Mouse (Mus musculus) gastrocnemius, postnatal 14 days (tissue): ENCODE results near the gene Pdzrn4. TPM values are rescaled to one million over a fixed set of nuclear protein-coding genes. Genes with fewer than 3 reads are reported as not detected.
A peak's percentile ranks its signal among the peaks of the same experiment; 100 is the strongest.
"Not testable (repeated sequence)": the region's sequence is repeated elsewhere in the genome, so short reads cannot be mapped to it uniquely, and the experiment has no call there.

Source experiments
- DNase-seq: peaks from one replicate; pipeline ENCODE4 v3.0.0; 2021; ENCODE audit warnings: mixed read lengths
- intact Hi-C: fragments of 180-260 bp; cut with DNase I; formaldehyde crosslinking; loops from one replicate; pipeline ENCODE4 v1.15.1; 2025; ENCODE audit warnings: low total_unique reads
- long read RNA-seq, 2 experiments: library from polyadenylated mRNA; stranded (forward); transcript quantifications; one replicate each; pipeline ENCODE4 v2.0.0; 2021
- total RNA-seq, 2 experiments: library from RNA; stranded (reverse); gene quantifications; 2 replicates each; pipeline ENCODE4 v1.2.3; 2021

Pdzrn4 gene
- total RNA-seq = 1 to 10 TPM in 1 of 2 experiments, under 1 TPM in 1; 0.33 to 1.2 TPM
- long read RNA-seq, experiment 1 = 0 reads
- long read RNA-seq, experiment 2 = 0 reads

DNA sequence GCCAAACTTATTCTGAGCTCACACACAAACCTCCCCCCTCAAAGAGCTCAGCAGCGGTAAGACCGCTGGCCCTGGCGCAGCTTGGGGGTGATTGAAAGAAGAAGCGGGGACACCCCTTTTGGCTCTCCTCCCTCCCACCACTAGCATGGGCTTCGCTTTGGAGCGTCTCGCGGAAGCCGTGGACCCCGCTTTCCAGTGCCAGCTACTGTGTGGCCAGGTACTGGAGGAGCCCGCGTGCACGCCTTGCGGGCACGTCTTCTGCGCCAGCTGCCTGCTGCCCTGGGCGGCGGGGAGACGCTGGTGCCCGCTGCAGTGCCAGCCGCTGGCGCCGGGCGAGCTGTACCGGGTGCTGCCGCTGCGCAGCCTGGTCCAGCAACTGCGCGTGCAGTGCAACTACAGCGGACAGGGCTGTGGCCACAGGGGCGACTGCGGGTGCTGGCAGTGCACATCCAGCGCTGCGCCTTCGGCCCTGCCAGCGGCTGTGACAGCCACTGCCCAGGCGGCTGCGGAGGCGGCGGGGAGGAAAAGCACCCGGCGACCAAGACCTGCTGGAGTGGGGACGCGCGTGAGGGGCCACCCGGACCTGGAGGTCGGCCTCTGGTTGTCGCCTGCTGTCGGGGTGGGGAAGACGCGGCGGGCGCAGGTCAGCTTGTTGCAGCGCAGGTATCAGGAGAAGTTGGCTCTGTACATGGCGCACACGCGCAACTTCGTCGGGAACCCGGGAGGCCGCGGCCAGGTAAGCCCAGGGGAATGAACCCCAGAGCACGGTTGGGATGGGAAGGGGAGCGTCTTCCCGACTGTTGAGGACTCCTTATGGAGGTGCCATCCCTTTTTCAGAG lies at the start of gene Pdzrn4:
Gene Pdzrn4, plus strand, starts transcription at position 112 of the 839 bp plus-strand sequence.
- peak; percentile 32 for DNase-seq
- intact Hi-C loops = no loop called here

DNA sequence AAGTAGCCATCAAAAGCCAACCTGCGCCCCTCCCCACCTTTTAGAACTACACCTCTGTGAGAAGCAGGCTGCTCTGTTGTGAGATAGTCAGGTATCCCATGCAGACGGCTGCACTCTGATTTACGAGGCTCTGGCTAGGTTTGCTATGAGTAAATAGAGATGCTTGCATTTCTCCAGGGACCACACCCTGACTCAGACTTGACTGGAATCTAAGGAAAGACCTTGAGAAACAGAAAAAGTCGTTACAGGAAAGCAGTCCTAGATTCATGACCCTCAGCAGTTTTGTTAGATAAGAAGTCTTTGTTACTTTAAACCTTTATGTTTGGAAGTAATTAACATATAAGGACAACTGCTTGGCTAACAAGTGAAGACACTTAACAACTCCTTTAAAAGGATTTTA lies 49.3 kb upstream of the Pdzrn4 start:
- DNase-seq = no peak
- intact Hi-C loops = no loop called here

DNA sequence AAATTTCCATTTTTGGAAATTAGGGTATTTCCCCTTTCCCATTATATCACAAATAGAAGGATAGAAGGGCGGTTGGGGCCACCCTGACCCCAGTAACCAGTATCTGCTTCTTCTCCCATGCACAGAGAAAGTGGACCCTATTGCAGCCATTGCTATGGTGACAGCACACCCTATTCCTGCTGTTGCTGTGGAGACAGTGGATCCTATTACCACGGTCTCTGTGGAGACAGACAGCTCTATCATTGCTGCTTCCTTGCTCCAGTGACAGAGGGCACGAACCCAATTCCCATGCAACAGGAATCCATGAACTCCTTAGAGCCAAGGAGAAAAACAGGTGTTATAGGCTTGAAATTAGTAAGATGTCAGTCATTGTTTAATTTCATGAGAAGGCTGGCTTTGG lies 48.8 kb upstream of the Pdzrn4 start:
- DNase-seq = no peak
- intact Hi-C loops = no loop called here

DNA sequence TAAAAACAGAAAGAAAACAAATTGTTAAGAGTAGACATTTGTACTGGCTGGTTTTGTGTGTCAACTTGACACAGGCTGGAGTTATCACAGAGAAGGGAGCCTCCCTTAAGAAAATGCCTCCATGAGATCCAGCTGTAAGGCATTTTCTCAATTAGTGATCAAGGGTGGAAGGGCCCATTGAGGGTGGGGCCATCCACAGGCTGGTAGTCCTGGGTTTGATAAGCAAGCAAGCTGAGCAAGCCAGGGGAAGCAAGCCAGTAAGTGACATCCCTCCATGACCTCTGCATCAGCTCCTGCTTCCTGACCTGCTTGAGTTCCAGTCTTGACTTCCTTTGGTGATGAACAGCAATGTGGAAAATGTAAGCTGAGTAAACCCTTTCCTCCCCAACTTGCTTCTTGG lies 48.2 kb upstream of the Pdzrn4 start:
- DNase-seq, intact Hi-C loops: not testable (repeated sequence)

DNA sequence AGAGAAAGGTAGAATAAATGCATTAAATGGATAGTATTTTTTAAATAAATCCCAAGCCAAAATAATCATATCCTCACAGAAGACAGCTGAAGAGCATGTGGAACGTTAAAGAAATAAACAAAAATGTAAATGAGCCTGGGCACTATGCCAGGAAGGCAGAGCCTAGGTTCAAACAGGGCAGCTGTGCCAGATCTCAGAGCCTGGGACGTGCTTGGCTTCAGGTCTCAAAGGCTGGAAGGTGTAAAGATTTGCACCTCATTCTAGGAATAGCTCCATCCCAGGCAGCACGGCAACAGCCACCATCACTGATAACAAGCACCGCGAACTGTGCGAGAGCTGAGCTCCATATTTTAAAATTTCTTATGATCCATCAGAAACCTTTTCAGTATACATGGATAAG lies 32.5 kb upstream of the Pdzrn4 start:
- DNase-seq = no peak
- intact Hi-C loops = no loop called here

DNA sequence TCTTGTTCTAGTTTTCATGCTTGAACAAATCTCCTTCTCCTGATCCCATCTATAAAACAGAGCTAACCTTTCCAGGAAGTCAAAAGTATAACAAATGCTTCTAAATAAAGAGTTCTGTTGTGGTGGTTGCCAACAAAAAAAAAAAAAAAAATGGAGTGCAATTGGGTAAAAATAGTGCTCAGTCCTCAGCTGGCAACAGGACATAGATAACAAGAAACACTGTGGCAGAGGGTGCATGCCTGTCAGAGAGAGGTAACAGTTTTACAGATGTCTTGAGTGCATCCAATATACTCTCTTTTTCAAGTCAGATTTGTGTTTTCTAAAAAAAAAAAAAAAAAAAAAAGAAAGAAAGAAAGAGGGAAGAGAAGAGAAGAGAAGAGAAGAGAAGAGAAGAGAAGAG lies 32.1 kb upstream of the Pdzrn4 start:
- intact Hi-C loops = no loop called here
- no peak for DNase-seq

DNA sequence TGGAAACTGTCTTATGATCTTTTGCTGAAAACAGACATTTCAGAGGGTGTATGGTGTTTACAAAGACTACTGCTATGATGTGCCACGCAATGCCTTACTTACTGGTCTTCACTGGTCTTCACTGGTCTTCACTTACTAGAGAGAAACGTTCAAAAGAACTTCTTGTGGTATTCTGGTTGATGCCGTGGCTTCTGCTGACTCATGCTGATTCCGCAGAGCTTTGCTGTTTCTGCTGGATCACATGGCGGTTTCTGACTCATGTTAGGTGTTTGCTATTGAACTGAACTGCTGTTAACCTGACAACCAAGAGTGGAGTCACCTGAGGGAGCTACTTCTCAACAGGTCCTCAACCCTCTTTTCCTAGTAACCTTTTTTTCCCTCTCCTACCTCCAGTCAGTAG lies 1.9 kb upstream of the Pdzrn4 start:
- DNase-seq = no peak
- intact Hi-C loops = no loop called here

DNA sequence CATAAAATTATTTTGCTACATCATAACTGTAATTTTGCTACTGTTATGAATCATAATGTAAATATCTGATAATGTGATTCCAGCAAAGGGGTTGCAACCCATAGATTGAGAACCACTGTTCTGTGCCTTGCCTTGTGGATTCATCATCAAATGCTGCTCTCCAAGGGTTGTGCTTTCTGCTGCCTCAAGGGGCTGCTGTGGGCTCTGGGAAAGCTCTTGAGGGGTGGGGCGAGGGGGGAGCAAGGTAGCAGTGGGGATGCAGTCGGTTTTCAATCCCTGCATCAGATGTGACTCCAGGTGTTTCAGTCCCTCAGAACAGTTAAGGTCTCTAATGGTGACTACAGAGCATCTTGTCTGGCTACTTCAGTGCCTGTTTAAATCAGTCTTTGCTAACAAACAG lies 2.1 kb downstream of the Pdzrn4 start:
- no peak for DNase-seq
- intact Hi-C loops = no loop called here

DNA sequence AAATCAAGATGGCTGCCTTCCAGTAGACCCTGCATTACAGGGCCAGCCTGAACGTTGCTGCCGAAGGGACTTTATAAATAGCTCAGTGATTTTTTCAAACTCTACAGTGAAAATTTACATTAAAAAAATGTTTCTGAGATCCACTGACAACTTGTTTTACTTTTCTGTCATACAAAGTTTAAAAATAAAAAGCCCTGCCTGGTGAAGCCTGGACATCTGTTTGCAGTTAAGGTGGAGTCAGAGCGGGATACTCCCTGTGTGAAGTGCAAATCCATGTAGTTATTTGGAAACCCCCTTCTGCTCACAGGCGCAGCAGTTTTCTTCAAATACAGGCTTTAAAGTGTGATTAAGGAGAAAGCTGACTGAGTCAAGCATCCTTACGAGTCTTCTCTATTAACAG lies 2.6 kb downstream of the Pdzrn4 start:
- DNase-seq = no peak
- intact Hi-C loops = no loop called here

DNA sequence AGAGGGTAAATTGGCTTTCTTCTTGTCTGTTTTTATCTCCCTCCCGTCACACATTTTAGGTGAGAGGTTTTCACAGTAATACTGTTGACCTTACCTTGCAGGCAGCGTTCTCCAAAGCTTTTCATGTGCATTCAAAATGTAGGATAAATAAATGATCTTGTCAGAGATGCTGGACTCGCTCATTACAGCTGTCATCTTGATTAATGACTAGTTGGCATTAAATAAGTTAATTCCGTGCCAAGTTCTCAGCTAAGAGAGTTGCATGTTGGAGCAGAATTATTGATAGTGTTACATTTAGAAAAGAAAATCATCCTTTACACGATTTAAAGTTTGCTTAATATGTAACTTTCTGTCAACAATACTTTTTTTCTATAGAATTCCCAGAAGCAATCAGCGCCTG lies 4.9 kb downstream of the Pdzrn4 start:
- intact Hi-C loops = no loop called here
- DNase-seq = no peak

DNA sequence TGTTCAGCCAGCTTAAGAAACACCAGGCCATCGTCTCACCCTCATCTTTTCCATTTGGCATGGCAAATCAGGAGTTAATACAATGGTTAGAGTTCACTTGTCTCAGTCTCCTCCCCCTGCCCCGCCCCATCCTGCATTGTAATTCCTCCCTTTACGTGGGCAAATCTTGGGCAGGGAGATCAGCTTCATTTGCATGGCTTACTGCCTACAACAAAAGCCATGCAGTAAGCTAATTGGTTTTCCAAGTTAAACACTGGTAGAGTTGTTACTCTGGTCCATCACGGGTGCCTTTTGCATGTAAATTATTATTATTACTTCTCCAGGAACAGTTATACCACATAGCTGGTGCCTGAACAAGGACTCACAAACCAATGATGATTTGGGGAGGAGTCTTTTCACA lies 18.6 kb downstream of the Pdzrn4 start:
- DNase-seq = no peak

DNA sequence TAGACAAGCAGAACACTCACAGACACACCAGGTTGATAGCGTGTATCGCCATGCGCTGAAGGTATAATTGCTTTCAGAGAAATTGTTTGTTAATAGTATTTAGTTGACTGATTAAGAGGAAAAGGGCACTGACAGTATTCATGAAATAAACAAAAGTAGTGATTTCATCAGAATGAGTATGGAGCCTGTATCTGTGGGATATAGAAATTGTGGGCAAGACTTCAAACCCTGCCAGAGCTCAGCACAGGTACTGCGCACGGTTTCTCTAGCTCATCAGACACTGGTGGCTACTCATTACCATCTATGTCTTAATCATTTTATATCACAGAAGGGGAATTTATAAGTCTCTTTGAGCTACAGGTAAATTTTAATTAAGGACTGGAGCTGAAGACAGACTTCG lies 19.5 kb downstream of the Pdzrn4 start:
- DNase-seq = no peak
- intact Hi-C loops = no loop called here

More for the DNA sequence above, 18.6 kb downstream of the Pdzrn4 start:
- intact Hi-C loops = no loop called here

DNA sequence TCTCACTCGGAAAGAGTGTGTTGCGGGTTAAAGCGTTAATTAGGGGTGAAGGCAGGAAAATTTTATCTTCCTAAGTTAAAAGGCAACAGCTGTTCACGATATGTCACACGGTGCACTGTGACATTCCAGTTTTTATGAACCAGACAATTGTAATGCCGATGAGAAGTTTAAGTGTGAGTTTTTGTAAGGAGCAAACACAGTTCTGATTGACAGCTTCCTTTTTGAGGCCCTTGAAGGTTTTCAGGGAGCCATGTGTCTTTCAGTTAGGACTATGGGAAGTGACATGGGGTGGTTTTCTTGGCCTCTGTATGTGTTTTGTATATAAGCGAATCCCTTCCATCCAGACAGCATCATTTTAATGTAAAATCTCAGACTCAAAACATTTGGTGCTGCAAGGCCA lies 20.0 kb downstream of the Pdzrn4 start:
- no peak for DNase-seq
- intact Hi-C loops = no loop called here

DNA sequence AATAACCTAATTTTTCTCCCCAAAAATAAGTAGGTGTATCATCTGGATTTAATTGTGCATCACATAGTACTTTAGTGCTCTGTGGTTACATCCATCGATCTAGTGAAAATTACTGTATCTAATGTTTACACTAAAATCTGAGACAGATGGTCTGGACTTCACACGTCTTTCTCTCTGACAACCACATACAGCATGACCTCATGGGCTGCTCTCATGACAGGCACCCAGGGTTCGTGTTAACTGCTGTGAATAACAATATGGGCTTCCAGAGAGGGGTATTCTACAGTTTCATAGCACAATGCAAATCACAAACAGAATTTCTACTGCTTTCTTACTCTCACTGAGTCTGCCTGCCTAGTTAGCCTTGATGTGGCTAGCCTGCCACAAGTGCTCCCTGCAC lies 20.4 kb downstream of the Pdzrn4 start:
- intact Hi-C loops = no loop called here
- no peak for DNase-seq

DNA sequence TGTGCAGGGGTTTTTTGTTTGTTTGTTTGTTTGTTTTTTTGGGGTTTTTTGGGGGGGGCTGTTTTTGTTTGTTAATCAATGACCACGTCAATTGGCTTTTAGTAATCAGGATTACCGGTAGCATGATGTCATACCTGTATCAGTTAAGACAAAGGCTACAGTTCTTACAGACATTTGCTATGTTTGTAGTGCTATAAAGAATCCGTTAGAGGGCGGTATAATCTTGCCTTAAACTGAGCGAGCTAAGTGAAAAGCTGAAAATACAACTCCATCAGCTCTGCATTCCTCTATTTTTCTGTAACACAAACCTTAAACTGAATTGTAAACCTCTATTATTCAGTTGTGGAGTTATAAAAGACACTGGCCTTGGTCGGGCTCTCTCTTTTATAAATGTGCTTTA lies 37.9 kb downstream of the Pdzrn4 start:
- intact Hi-C loops = no loop called here

DNA sequence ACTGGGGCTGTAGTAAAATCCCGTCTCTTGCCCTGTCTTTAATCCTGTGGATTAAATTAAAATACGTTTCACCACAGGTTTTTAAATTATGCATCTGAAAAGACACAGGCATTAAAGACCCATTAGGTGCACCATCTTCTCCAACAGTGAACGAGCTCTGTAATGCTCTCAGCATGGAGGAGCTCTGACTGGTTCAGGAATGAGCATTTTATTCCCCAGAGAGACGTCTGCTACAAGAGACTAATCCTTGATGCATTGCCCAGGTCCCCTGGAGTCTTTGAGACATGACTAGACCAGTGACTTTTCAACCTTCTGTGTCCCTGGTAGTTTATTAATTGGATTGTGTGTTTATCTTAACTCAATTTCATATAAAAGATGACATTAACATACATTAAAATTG lies 38.6 kb downstream of the Pdzrn4 start:
- intact Hi-C loops = no loop called here
- no peak for DNase-seq

More for the DNA sequence above, 37.9 kb downstream of the Pdzrn4 start:
- DNase-seq = no peak

DNA sequence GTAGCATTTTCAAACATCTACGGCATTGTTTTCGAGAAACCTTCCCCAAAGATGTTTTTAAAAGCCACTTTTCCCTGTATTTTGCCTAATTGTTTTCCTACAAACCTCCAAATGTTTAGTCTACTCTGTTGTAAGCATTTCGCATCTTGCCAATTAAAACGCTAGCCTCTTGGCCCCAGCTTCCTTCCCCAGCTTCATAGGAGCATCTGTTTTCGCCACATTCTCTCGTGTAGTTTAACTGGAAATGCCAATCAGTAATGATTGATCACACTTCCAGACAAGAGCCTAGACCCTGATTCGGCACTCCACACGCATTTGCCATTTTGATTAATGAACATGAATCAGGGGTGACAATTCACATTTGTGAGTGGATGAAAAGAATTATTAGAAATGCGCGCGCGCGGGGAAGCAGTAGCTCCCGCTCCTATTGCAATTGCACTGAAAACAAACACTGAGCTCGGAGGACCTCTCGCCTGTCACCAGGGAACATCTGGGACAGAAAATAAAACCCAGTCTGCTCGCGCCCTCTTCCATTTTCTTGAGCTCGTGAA lies 45.0 kb downstream of the Pdzrn4 start:
- no peak for DNase-seq
- intact Hi-C loops = no loop called here

DNA sequence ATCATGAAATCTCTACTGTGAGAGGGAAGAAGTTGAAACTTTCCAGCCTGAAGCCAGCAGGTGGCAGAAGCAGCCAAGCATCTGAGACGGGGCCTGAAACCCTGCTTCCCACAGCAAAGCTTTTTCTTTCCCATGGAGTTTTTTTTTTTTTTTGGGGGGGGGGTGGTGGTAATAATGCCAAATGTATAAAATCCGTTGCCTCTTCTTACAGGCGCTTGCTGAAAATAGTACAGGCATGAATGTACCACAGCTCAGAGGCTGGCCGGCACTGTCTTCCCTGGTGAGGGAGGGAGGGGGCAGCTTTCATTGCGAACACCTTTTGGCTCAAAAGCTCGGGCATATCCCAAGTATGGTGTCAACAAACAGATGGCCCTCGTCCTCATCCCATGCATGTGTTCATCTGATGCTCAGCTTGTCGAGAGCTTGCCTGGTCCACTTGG lies 51.0 kb downstream of the Pdzrn4 start:
- no peak for DNase-seq
- intact Hi-C loops = loop anchor here (5.0 kb wide), 1 partner anchor 770 kb away; no protein-coding TSS in a partner anchor

DNA sequence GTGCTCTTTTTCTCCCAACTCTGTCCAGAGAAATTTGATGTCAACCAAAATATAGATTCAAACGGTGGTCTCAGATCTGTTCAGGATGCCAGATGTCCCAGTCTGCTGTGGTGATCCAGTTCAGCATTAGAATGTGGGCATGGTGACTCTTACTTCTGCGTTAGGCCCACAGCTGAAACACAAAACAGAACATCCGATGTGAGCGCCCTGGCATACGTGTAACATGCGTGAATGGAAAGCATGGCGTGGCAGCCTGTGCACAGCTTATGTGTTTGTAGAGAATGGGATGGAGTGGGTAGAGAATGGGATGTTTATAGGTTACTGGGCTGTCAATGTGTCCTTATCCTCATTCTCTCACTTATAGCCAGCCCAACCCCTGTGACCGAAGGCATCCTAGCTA lies 52.4 kb downstream of the Pdzrn4 start:
- no peak for DNase-seq
- intact Hi-C loops = loop anchor here (5.0 kb wide), 1 partner anchor 768 kb away; no protein-coding TSS in a partner anchor

DNA sequence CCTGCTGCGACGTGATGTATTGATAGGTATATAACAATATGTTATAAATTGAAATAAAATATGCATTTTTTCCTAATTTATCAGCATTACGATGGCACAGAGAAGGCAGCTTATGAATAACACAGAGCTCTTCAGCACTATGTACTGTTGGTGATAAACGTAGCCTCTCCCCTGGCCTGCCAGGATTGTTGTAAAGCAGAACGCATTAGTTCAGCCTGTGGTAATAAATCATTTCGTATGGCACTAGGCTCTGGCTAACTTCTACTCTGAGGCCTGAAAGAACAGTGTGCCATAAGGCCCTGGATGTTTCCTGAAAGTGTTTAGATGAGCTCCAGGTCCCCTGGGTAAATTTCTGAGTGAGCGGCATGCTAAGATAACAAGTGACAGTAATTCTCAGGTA lies 55.9 kb downstream of the Pdzrn4 start:
- no peak for DNase-seq
- intact Hi-C loops = no loop called here

DNA sequence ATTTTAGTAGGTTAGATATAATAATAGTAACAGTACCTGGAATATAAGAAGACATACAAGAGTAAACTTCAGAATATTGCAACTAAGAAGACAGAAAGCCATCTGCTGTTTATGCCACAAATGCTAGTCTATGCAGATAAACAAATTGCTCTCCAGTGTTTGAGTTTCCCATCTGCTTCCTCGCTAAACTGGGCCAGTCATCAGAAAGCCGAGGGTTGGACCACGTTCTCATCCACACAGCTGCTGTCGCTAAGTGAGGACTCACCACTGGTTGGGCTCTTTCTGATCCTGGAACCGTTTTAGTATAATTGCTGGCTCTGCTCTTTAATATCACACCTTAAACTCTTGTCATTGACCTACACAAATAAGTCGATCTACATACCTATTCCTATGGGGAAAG lies 85.5 kb downstream of the Pdzrn4 start:
- no peak for DNase-seq
- intact Hi-C loops = no loop called here
